Mouse (Mus musculus): Measurements from ENCODE around the gene Meiob.

Gene Meiob

DNA sequence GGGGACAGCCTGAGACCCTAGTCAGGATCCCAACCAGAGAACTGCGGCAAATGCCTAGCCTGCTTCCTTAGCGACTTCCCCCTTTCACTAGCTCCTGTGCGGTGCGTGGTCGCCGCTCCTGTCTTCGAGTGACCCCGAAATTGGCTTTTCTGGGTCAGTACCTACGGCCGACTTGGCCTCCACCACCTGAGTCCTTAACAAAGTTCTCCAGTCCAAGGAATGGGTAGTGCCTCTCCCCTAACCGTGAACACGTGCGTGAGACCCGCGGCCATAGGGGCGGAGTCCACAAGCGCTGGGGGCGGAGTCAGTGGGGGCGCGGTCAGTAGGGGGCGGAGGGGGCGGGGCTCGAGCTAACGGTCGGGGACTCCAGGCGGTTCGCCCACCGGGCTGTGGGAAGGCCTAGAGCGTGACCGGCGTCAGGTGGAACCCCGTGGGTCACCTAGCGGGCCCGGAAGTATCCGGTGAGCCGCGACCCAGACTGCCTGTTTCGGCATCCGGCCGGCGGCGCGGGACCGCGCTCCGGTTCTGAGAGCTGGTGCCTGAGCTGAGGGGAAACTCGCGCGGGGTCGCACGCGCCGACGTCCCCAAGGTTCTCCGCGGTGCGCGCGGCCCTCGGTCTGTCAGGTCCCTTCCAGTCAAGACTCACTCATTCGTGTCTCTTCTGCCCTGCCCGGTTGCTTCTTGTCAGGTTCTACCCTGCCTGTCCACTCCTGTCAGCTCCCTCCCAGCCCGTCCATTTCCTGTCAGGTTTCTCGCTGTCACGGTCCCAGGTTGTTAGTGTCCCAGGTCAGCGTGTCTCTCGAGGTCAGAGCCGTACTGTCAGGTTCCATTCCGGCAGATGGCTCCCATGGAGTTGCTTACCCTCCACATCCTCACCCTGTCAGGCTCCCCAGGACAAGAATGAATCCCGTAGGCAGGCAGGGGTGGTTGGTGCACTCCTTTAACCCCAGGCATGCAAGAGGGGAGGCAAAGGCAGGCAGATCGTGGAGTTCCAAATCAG, at the start of gene Meiob:
Gene Meiob, plus strand, starts transcription at position 338 of the 1,000 bp plus-strand sequence.
- DNase-seq: peak; percentile 22 to 63

DNA sequence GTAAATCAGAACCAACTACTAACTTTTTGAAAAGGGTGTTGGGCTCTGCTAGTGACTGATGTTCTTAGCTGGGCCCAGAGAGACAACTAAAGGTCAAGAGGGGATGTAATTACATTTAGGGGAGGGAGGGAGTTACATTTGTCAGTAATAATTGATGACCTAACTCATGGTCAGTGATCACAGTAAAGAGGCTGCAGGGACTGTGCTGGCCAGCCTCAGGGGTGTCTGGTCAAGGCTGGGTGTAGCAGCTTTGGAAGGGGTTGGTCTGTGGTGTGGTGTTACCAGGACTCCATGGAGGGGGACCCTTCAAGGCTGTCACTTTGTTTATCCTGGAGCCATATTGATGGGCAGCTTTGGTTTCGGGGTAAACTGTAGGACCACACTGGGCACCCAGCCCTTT, 46.7 kb upstream of the Meiob start:
- DNase-seq: no peak

DNA sequence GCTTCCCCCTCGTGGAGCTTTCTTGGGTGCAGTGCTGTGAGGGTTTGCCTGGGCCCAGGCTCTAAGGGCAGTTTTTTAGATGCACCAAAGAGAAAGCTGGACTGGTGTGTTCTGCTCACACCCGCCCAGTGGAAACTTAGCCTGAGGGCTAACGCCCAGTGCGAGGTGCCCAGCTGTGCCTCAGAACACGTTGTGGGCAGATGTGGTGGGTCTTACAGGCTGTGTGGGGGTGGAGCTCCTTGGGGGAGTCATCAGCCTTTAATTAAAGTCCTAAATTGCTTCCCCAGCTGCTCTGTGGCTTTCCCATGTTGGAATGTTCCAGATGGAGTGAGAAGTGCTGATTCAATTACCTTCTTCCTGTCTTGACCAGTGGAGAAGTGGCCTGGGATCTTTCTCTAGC, 43.0 kb upstream of the Meiob start:
- DNase-seq: no peak

DNA sequence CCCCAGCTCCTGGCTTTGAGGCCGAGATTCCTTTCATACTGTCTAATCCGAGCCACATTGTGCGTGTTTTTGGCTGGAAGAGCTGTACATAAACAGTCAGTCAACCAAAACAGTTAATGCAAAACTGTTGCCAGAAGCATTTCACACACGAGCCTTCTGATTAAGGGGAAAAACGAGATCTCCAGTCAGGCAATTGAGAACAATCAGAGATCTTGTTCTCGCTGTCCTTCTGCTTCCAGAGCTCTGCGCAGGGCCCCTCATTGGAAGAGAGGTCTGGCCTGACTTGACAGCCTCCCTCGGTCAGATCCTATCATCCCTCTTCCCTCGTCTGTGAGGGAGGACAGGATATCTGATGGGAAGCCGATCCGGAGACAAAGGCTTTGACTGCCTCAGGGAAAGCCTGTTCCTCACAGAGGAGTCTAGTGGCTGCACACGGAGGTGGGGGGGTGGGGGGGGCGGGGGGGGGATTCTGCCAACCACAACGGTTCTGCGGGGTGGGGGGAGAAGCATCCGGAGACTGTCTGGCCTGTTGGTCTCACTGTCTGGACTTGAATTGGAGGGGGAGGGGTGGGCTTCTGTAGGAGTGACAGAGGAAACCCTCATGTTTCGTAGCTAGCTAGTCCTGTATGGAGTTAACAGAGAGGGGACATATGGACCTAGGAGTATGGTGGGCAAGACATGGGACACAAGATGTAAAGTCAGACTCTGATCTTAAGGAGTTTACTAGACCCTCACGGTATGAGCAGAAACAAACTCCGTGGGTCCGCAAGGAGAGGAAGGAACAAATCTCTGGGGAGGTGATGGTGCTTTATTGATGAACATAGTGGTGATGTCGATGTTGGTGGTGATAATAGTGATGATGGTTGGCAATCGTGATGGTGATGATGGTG, 38.8 kb upstream of the Meiob start:
- DNase-seq: no peak

DNA sequence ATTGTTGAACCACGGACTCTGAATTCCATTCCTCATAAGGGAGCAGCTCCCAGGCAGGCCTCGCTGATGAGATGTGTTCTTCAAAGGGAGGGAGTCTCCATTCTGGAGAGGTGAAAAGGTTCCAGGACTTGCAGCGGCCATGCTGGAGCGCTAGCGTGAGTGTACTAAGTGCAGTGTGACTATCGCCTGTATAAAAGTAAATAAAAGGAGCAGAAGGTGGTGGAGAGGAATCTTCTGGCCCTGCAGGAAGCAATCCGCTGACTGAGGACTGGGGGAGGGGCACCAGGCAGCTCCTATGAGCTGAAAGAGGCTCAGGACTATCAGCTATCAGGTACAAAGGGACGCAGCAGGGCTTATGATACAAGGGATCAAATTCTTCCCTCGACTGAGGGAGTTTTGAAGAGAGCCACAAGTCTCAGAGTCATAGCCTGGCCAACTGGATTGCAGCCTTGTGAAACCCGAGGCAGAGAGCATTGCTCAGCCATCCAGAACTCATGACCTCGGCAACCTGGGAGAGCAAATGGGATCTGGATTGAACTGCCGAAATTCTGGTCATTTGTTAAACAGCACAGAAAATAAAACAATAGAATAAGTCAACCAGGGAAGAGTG, 37.7 kb upstream of the Meiob start:
- DNase-seq: no peak

DNA sequence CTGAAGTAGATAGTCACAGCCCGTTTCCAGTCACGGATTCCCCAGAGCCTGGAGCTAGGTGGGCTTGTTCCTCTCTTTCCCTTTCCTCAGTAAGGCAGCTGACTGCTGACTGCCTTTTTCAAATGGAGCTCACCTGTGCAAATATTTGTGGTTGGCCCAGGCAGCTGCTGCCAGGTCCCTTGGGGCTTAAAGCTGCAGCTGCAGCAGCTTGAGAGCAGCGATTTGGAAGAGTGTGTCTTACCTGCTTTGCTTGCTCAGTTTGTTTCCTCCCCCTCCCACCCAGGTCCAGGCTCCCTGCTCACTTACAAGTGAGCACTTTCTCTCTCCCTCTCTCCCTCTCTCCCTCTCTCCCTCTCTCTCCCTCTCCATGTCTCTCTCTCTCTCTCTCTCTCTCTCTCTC, 34.9 kb upstream of the Meiob start:
- no peak for DNase-seq

DNA sequence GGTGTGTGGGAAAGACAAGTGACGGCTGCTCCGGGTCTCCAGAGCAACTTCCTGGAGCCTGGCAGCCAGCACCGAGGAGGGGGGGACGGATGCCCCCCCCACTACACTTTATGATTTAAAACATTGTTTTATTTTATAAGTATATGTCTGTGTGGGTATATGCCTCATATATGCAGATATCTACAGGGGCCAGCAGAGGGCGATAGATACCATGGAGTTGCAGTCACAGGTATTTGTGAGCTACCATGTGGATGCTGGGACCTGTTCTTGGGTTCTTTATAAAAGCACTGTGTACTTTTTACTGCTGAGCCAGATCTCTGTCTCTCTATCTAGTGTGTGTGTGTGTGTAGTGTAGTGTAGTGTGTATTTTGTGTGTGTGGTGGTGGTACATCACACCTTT, 30.8 kb upstream of the Meiob start:
- DNase-seq: no peak

DNA sequence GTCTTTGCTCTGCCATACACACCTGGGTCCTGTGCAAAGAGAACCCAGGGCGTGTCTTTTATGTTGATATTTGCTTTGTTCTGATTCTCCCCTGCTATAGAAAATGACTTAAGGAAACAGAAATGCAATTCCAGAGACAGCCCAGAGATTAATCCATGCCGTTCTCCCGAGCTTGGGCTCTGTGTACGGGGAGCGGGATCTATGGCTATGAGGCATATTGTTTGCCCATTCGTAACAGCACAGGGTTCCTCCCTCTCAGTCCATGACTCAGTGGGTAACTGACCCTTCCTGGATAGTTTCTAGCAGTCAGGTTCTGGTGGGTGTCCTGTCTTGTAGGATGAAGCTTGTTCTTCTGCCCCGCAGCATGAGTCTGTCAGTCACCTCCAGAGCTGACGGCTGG, 28.9 kb upstream of the Meiob start:
- no peak for DNase-seq

DNA sequence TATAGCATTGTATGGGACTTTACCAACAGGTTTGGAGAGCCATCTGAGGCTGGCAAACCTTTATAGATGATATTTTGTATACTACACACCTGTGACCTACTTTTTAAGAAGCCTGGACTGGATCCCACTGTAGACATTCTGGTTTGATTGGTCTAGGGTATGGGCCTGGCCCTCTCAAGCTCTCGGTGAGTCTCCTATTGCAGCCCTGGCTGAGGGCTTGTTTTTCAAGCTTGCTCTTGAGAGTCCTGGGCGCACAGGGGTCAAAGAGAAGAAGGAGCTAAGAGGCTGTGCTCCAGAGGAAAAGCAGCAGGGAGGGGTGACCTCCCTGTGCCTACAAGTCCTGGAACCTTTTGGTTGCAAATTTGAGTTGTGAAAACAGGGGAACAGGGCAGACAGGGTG, 27.0 kb upstream of the Meiob start:
- DNase-seq: no peak

DNA sequence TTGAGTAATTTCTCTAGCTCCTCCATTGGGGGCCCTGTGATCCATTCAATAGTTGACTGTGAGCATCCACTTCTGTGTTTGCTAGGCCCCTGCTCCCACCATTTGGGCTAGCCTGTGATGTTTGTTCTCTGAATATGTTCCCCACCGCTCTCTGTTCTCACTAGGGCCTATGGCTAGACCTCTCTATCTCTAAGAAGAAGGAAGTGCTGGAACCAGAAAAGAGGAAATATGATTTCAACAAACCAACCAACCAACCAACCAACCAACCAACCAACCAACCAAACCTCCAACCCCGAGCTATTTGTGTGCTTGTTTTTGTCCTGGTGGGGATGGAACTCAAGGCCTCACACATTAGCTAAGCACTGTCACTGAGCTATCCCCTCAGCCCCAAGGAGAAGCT, 23.3 kb upstream of the Meiob start:
- no peak for DNase-seq

DNA sequence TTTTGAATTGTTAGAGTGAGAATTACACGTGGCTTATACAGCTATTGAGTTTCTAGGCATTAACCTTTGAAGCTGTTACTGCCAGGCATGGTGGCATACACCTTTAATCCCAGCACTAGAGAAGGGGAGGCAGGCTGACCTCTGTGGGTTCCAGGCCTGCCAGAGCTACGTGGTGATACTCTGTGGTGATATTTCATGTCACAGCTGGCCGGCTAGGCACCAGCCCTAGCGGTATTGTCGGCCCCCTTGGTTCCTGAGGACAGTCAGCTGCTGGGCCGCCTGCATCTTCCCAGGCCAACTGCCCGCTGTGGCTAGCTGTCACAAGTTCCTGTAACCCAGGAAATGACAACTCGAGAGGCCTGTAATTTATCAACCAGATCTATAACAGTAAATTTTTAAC, 11.9 kb upstream of the Meiob start:
- no peak for DNase-seq

DNA sequence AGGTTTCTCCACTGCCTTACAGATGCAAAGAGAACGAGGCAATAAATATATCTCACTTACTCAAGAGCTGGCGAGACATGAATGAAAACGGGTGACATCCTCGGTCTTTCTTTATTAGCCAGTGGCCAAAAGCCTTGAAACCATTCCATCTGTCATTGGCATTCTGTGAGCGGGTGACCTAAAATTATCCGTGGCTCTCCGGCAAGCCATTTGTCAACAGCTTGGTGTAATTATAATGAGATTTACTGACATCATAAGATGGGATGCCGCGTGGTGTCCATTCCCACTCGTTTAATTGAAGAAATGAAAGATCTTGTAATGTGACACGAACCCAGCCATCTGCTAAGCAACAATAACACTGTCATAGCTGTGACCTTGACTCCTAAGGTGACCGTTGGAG, 9.3 kb upstream of the Meiob start:
- DNase-seq: no peak

DNA sequence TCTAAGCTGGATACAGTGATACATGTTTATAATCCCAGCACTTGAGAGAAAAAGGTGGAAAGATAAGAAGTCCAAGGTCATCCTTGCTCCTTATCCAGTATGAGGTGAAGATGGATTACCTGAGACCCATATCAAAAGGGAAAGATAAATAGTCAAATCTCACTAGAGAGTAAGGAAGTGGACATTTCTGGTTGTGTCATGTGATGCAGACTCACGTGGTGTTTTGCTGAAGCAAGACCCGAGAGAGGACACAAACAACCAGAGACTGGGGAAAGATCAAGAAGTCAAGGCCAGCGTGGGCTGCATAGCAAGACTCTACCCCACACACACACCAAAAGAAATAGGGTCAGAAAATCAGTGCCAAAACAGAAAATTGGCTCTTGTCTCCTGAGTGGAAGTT, 7.1 kb upstream of the Meiob start:
- no peak for DNase-seq

DNA sequence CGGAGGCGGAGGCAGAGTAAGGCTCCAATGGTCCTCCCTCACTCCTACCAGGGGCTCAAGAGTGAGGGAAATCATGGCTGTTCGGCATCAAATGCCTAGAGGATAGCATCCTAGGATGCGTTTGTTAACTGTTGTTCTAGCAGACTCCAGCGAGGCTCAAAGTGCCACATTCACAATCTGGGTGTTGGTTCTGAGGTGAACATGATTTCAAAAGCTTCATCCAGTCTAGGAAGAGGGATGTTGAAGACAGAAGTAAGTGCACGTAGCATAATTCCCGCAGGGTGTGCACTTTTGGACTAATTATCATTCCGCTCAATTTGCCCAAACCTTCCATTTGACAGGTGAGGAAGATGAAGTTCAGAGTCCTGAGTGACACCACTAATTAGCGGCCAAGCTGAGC, 5.9 kb upstream of the Meiob start:
- DNase-seq: no peak

DNA sequence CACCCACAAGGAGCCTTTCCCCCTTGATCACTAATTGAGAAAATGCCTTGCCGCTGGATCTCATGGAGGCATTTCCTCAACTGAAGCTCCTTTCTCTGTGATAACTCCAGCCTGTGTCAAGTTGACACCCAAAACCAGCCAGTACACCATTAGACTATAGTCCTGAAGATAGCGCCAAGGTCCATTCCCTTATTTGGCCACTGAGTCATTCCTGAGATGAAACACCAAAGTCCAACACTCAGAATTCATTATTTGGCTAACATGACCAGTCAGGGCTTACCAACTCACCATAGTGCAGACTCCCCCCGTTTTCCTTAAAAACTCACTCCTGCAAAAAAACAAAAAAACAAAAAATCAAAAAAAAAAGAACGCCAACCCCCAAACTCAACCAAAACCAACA, 4.6 kb upstream of the Meiob start:
- DNase-seq: no peak

DNA sequence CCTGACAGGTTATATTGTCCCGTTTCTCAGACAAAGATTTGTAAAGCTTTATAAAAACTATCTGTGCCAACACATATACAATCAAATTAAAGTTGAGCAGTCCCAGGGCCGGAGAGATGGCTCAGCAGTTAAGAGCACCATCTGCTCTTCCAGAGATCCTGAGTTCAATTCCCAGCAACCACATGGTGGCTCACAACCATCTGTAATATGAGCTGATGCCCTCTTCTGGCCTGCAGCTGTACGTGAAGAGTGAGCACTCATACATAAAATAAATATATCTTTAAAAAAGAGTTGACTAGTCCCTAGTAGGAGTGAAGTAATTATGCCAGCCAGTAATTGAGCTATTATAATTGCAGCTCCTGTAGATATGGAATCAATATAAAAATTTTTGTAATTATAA, 3.6 kb upstream of the Meiob start:
- DNase-seq: no peak

DNA sequence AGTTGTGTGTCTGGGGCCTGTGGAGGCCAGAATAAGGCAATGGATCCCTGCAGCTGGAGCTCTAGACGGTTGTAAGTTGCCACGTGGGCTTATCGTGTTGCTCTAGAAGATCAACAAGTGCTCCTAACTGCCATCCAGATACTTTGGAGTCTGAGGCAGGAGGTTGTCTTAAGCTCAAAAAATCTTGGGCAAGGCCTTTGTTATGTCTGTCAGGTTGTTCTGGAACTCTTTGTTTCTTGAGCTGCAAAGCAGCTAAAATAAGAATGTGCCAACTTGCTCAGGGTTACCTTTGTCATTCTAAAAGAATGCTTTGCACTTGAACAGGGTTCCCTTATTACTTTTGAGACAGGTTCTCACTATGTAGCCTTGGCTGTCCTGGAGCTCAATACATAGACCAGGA, 7.1 kb downstream of the Meiob start:
- DNase-seq: no peak

DNA sequence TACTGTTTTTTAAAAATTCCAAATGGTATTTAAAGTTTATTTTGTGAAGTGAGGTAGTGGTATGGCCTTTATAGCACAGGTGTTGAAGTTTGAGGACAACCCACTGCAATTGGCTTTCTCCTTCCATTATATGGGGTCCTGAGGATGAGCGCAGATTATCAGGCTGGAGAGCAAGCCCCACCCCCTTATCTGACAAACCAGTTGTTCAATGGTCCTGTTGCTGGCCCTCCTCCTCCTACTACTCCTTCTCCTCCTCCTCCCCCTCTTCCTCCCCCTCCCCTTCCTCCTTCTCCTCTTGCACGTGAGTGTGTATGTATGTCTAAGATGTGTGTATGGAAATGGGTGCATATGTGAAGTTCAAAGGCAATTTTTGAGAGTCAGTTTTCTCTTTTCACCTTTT, 8.1 kb downstream of the Meiob start:
- DNase-seq: no peak

DNA sequence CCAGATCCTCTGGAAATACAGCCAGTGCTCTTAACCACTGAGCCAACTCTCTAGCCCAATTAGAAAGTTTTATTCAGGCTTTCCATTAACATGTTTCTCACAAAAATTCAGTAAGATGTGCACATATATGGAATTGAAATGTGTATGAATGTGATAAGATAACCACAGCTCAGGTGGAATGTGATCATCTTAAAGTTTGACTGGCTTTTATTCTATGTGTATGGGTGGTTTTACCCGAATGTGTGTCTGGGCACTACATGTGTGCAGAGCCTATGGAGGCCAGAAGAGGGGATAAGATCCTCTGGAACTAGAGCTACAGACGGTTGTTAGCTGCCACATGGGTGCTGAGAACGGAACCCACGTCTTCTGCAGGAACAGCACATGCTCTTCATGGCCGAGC, 11.2 kb downstream of the Meiob start:
- DNase-seq: no peak

DNA sequence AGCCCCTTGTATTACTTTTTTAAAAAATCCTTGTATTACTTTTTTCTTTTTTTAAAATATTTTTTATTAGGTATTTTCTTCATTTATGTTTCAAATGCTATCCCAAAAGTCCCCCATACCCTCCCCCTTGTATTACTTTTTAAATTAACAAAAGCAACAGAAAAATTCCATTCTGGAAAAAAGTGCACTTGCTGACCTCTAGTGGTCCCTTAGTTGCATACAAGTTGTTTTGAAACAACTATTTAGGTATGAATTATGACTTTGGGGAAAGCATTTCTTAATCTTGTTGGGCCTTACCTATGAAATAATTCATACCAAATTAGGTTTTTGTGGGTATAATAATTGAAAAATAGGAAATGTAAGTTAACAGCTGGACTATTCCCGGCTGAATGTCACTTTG, 13.4 kb downstream of the Meiob start:
- no peak for DNase-seq

DNA sequence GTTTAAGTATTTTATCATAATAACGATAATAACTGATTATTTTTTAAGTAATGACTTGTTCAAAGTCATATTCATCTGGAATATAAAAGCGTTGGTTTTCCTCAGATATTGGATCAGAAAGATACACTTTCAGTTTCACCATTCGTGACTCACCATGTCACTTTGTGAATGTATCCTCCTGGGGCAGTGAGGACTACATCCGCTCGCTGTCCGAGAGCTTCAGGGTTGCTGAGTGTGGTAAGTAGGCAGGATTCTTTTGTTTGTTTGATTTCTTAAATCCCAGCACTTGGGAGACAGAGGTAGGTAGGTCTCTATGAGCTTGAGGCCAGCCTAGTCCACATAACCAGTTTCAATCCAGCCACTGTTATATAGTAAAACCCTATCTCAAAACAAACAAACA, 14.1 kb downstream of the Meiob start:
- DNase-seq: no peak

DNA sequence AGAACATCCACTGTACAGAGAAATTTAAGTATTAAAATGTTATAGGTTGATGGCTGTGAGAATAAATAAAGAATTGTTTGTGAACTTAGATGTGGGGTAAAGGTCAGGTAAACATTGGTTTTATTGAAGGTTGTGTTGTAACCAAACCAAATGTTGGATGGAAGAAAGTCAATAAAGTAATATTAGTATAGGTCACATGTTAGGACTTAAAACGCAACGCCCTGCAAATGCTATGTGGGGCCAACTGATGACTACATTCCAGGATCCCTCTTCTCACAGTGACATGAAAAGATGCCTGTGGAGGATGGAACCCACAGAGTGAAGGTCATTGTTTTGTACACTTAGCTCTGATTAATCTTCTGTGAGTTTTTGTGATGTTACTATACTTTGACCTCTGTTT, 15.4 kb downstream of the Meiob start:
- no peak for DNase-seq
